Mouse (Mus musculus) CH12.LX (cell line): ENCODE measurements at regions not wholly inside any gene's neighbourhood (a gene's known extent, or its start where the extent isn't known, plus 50 kb on each side); places are given as distances from the start of the nearest gene placed in this dataset.

Source experiments
- CTCF ChIP-seq, 2 experiments: IDR thresholded peaks in 1 of 2; conservative IDR thresholded peaks in 1 of 2; 2 replicates each; pipeline ENCODE4 v1.5.1; 2011 to 2012; ENCODE audit warnings: low read depth in 2 of 2, low read length in 2 of 2, improper control_type of control experiment in 1 of 2, inconsistent platforms in 1 of 2, mild to moderate bottlenecking in 1 of 2, moderate library complexity in 1 of 2
- E2F4 ChIP-seq: IDR thresholded peaks from 2 replicates; pipeline ENCODE4 v1.6.1; 2011; ENCODE audit warnings: low read depth, low read length, improper control_type of control experiment; ENCODE audit not compliant: insufficient replicate concordance
- EP300 ChIP-seq: IDR thresholded peaks from 2 replicates; pipeline ENCODE4 v1.6.1; 2011; ENCODE audit warnings: low read length, improper control_type of control experiment
- JUND ChIP-seq: conservative IDR thresholded peaks from 2 replicates; pipeline ENCODE4 v1.6.1; 2011; ENCODE audit warnings: low read depth, low read length, improper control_type of control experiment
- KAT2A ChIP-seq: IDR thresholded peaks from 2 replicates; pipeline ENCODE4 v1.6.1; 2012; ENCODE audit warnings: low read length, improper control_type of control experiment, inconsistent platforms; ENCODE audit not compliant: insufficient replicate concordance
- MYC ChIP-seq: IDR thresholded peaks from 2 replicates; pipeline ENCODE4 v1.6.1; 2011; ENCODE audit warnings: low read depth, mild to moderate bottlenecking, improper control_type of control experiment, low read length
- POLR2A ChIP-seq: IDR thresholded peaks from 2 replicates; pipeline ENCODE4 v1.6.1; 2011; ENCODE audit warnings: low read depth, mild to moderate bottlenecking, improper control_type of control experiment, low read length
- POLR2AphosphoS2 ChIP-seq: IDR thresholded peaks from 2 replicates; pipeline ENCODE4 v1.6.1; 2011; ENCODE audit warnings: low read depth, low read length, improper control_type of control experiment
- SMC3 ChIP-seq: IDR thresholded peaks from 2 replicates; pipeline ENCODE4 v1.6.1; 2011; ENCODE audit warnings: low read depth, low read length, improper control_type of control experiment
- USF2 ChIP-seq: conservative IDR thresholded peaks from 2 replicates; pipeline ENCODE4 v1.6.1; 2011; ENCODE audit warnings: low read depth, low read length, improper control_type of control experiment

- TF ChIP-seq CTCF (conservative IDR thresholded peaks at IDR 0.05 in 1 of 2, IDR thresholded peaks at IDR 0.05 in 1 of 2; ENCODE audit: low read depth in 2 of 2, low read length in 2 of 2) (peak; percentile 50 to 74; a peak in 3 of 4 replicates), POLR2A (no peak), SMC3 (peak; percentile 75), KAT2A (no peak), EP300 (no peak), E2F4 (no peak), JUND (no peak), POLR2AphosphoS2 (no peak), MYC (no peak), USF2 (no peak)
Measured at GRCm38 (mm10) chr10:51422501-51422900, 57.9 kb upstream of the Gm49339 start.
